Mouse (Mus musculus) limb, embryonic 12.5 days (tissue): ENCODE measurements around the gene Sult2b1. TPM values are rescaled to one million over a fixed set of nuclear protein-coding genes. Genes with fewer than 3 reads are reported as not detected.

ENCODE experiments used
- ATAC-seq: fragments of 200-750 bp; cut with Nextera tagmentation; 2 replicates; pipeline ENCODE4 v1.8.0; 2017; ENCODE audit warnings: low read depth, moderate TSS enrichment; ENCODE audit not compliant: insufficient number of reproducible peaks, insufficient read depth, low FRiP score, low TSS enrichment
- H3K27ac ChIP-seq: fragments of 300-500 bp; sonication (generic); 2 replicates; pipeline ENCODE4 v1.5.1; 2016; ENCODE audit warnings: mild to moderate bottlenecking, moderate library complexity
- H3K27me3 ChIP-seq: fragments of 300-500 bp; sonication (generic); 2 replicates; pipeline ENCODE4 v1.6.1; 2016; ENCODE audit warnings: mild to moderate bottlenecking, moderate library complexity
- H3K36me3 ChIP-seq: fragments of 300-500 bp; sonication (generic); 2 replicates; pipeline ENCODE4 v1.6.1; 2016; ENCODE audit warnings: mild to moderate bottlenecking, moderate library complexity
- H3K4me1 ChIP-seq: fragments of 300-500 bp; sonication (generic); replicated peaks from 2 replicates; pipeline ENCODE4 v1.6.1; 2016
- H3K4me2 ChIP-seq: fragments of 300-500 bp; sonication (generic); 2 replicates; pipeline ENCODE4 v1.6.1; 2016; ENCODE audit warnings: mild to moderate bottlenecking, moderate library complexity
- H3K4me3 ChIP-seq: fragments of 300-500 bp; sonication (generic); replicated peaks from 2 replicates; pipeline ENCODE4 v1.5.1; 2016; ENCODE audit warnings: mild to moderate bottlenecking
- H3K9ac ChIP-seq: fragments of 300-500 bp; sonication (generic); replicated peaks from 2 replicates; pipeline ENCODE4 v1.6.1; 2016; ENCODE audit warnings: mild to moderate bottlenecking, moderate library complexity
- H3K9me3 ChIP-seq: fragments of 300-500 bp; sonication (generic); 2 replicates; pipeline ENCODE4 v1.6.1; 2016; ENCODE audit warnings: mild to moderate bottlenecking, moderate library complexity
- WGBS: fragments of 180-500 bp; shearing (Covaris S2); methylation state at CpG from one replicate; pipeline ENCODE4 v1.1.7; 2016; 5-methylcytosine and 5-hydroxymethylcytosine counted together
- polyA plus RNA-seq: library from polyadenylated mRNA; unstranded; fragments of >200 nt; fragmentation: Nextera tagmentation; extraction: Ambion mirVana; gene quantifications from 2 replicates; pipeline ENCODE4 v1.2.1, GENCODE M21; 2016

Sult2b1 gene
- polyA plus RNA-seq, 1 experiment from 2014 or later, result 1.9 TPM

GRCm38 (mm10) chr7:45800546-45801204 lies 16.2 kb upstream of the Sult2b1 start:
- H3K4me3 ChIP-seq, result peak overlapping the region; percentile 9; the same call in 1 of the 2 replicates

GRCm38 (mm10) chr7:45800001-45800400 lies 15.5 kb upstream of the Sult2b1 start:
- H3K27ac ChIP-seq, result no peak overlapping the region
- no peaks in the 10 kb centered on the region for H3K9me3 ChIP-seq
- no peak for ATAC-seq
- peaks cover 33% of the 10 kb centered on the region for H3K4me1 ChIP-seq
- peaks cover 51% of the 10 kb centered on the region for H3K27me3 ChIP-seq
- no peak overlapping the region for H3K4me3 ChIP-seq
- WGBS, result 37% methylated on average over 7 of the region's 7 CpGs
- no peak overlapping the region for H3K9ac ChIP-seq
- H3K4me2 ChIP-seq, result peak overlapping the region; percentile 37
- peaks cover 50% of the 10 kb centered on the region for H3K36me3 ChIP-seq

More at GRCm38 (mm10) chr7:45800546-45801204, 16.2 kb upstream of the Sult2b1 start:
- ATAC-seq, result no peak
- 16% methylated on average over 23 of the region's 25 CpGs for WGBS
- peaks cover 33% of the 10 kb centered on the region for H3K4me1 ChIP-seq
- H3K27ac ChIP-seq, result no peak overlapping the region
- no peaks in the 10 kb centered on the region for H3K9me3 ChIP-seq
- H3K9ac ChIP-seq, result no peak overlapping the region
- H3K27me3 ChIP-seq, result peaks cover 47% of the 10 kb centered on the region
- peak overlapping the region; percentile 37 for H3K4me2 ChIP-seq
- H3K36me3 ChIP-seq, result peaks cover 43% of the 10 kb centered on the region

DNA sequence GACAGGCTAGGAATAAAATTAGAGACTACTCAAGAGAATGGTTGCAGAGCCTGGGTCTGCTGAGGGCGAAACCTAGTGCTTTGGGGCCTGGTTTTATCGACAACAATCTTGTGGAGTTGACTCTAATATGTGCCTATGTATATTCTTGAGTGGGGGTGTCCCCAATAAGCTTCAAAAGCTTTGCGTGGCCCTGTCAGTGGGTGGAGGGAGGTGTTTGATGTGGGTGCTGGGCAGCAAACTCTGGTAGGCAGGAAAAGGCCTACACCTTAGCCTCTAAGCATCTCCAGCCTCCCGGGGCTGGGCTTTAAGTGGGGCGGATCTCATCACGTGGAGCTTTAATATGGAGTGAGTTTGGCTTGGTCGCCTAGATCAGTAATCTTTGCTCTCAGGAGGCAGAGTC lies 14.5 kb upstream of the Sult2b1 start:
- Histone ChIP-seq H3K36me3 (peaks cover 57% of the 10 kb centered on the region), H3K4me3 (peak overlapping the region; percentile 52), H3K27me3 (peaks cover 52% of the 10 kb centered on the region), H3K27ac (no peak overlapping the region), H3K4me1 (peaks cover 33% of the 10 kb centered on the region), H3K4me2 (peak overlapping the region; percentile 91), H3K9ac (no peak overlapping the region), H3K9me3 (no peaks in the 10 kb centered on the region)
- ATAC-seq, result no peak
- 51% methylated on average over 7 of the region's 7 CpGs for whole genome bisulfite sequencing

GRCm38 (mm10) chr7:45798511-45798836 lies 14.0 kb upstream of the Sult2b1 start:
- Histone ChIP-seq H3K9me3 (no peaks in the 10 kb centered on the region), H3K27me3 (peaks cover 52% of the 10 kb centered on the region), H3K4me1 (peaks cover 33% of the 10 kb centered on the region), H3K4me2 (peak overlapping the region; percentile 91), H3K4me3 (peak overlapping the region; percentile 52), H3K27ac (no peak overlapping the region), H3K36me3 (peaks cover 57% of the 10 kb centered on the region), H3K9ac (peak overlapping the region; percentile 69)
- ATAC-seq, result no peak
- under 1% methylated on average over 19 of the region's 19 CpGs for WGBS

GRCm38 (mm10) chr7:45797661-45798510 lies 13.4 kb upstream of the Sult2b1 start:
- no peak for ATAC-seq
- H3K4me2 ChIP-seq, result peak overlapping the region; percentile 91
- no peaks in the 10 kb centered on the region for H3K9me3 ChIP-seq
- H3K4me1 ChIP-seq, result peaks cover 33% of the 10 kb centered on the region
- peaks cover 57% of the 10 kb centered on the region for H3K36me3 ChIP-seq
- under 1% methylated on average over 58 of the region's 60 CpGs for WGBS
- H3K27me3 ChIP-seq, result peaks cover 52% of the 10 kb centered on the region
- peak overlapping the region; percentile 69 for H3K9ac ChIP-seq
- no peak overlapping the region for H3K27ac ChIP-seq
- H3K4me3 ChIP-seq, result peak overlapping the region; percentile 52

DNA sequence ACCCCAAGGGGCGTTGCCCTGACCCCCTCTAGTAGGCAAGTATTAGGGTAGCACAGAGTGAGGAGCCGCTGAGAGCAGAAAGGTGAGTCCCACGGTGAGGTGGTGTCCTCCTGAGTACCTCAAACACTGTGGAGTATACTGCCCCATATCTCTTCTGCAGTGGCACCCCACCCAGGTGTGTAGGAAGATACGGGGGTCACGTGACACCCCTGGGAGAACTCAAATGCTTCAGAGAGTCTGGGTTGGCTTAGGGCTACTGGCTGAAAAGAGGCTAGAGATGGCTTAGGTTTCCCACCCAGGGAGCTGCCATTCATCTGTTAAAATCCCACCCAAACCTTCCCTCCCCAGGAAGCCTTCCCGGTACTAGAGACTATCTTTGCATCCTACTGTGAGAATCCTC lies 12.5 kb upstream of the Sult2b1 start:
- H3K9me3 ChIP-seq, result no peaks in the 10 kb centered on the region
- H3K4me2 ChIP-seq, result peak overlapping the region; percentile 91; the same call in 1 of the 2 replicates
- no peak overlapping the region for H3K4me3 ChIP-seq
- peak overlapping the region; percentile 34 for H3K9ac ChIP-seq
- no peak for ATAC-seq
- peaks cover 52% of the 10 kb centered on the region for H3K27me3 ChIP-seq
- H3K27ac ChIP-seq, result no peak overlapping the region
- H3K36me3 ChIP-seq, result peaks cover 58% of the 10 kb centered on the region
- WGBS, result 50% methylated on average over 6 of the region's 6 CpGs
- peaks cover 33% of the 10 kb centered on the region for H3K4me1 ChIP-seq

- peaks cover 20% of the 10 kb centered on the region for H3K4me1 ChIP-seq
- no peak overlapping the region for H3K27ac ChIP-seq
- WGBS, result 93% methylated on average over 29 of the region's 29 CpGs
- no peak overlapping the region for H3K4me3 ChIP-seq
- H3K9ac ChIP-seq, result no peak overlapping the region
- no peak overlapping the region for H3K4me2 ChIP-seq
- peaks cover 45% of the 10 kb centered on the region for H3K27me3 ChIP-seq
- peaks cover 3% of the 10 kb centered on the region; the same call in 1 of the 2 replicates for H3K9me3 ChIP-seq
- ATAC-seq, result no peak
- peaks cover 70% of the 10 kb centered on the region for H3K36me3 ChIP-seq
Observed at GRCm38 (mm10) chr7:45794971-45795370, 10.5 kb upstream of the Sult2b1 start.

GRCm38 (mm10) chr7:45793969-45794585 lies 9.6 kb upstream of the Sult2b1 start:
- Histone ChIP-seq H3K9me3 (peaks cover 4% of the 10 kb centered on the region; the same call in 1 of the 2 replicates), H3K4me3 (no peak overlapping the region), H3K9ac (no peak overlapping the region), H3K4me1 (peaks cover 19% of the 10 kb centered on the region), H3K36me3 (peaks cover 79% of the 10 kb centered on the region), H3K27me3 (peaks cover 40% of the 10 kb centered on the region), H3K27ac (no peak overlapping the region), H3K4me2 (no peak overlapping the region)
- ATAC-seq, result no peak
- WGBS, result 86% methylated on average over 44 of the region's 44 CpGs

GRCm38 (mm10) chr7:45793240-45793639 lies 8.8 kb upstream of the Sult2b1 start:
- Histone ChIP-seq H3K36me3 (peaks cover 87% of the 10 kb centered on the region), H3K27ac (no peak overlapping the region), H3K9me3 (peaks cover 4% of the 10 kb centered on the region; the same call in 1 of the 2 replicates), H3K4me3 (no peak overlapping the region), H3K4me1 (peaks cover 12% of the 10 kb centered on the region), H3K27me3 (peaks cover 31% of the 10 kb centered on the region), H3K9ac (no peak overlapping the region), H3K4me2 (no peak overlapping the region)
- ATAC-seq, result no peak
- 80% methylated on average over 24 of the region's 24 CpGs for WGBS

DNA sequence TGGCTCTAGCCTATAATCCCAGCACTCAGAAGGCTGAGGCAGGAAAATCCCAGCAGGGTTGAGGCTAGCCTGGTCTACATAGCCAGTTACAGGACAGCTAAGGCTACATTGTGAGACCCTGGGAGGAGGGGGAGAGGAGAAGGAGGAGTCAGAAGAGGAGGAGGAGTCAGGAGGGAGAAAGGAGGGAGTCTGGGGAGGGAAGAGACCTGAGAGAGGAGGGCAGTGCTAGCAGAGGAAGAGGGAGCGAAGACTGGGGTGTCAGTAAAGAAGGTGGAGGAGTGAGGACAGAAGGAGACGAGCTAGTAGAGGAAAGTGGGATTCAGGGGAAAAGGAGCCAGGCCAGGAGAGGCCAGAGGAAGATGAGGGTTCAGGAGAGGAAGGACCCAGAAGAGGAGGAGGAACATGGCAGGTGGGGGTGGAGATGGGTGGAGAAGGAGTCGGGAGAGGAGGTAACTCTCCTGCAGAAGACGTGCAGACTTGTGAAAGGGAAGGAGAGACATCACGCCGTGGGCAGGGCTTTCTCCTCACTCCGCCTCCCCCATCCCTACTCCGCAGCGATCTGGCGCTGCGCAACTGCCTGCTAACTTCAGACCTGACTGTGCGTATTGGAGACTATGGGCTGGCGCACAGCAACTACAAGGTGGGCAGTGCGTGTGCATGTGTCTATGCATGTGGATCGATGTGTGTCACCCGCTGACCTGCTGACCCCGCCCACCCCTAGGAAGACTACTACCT lies 7.5 kb upstream of the Sult2b1 start:
- Histone ChIP-seq H3K4me1 (peaks cover 7% of the 10 kb centered on the region), H3K9ac (no peak overlapping the region), H3K4me3 (no peak overlapping the region), H3K36me3 (peaks cover 96% of the 10 kb centered on the region), H3K27me3 (peaks cover 18% of the 10 kb centered on the region), H3K9me3 (peaks cover 4% of the 10 kb centered on the region; the same call in 1 of the 2 replicates), H3K4me2 (no peak overlapping the region), H3K27ac (no peak overlapping the region)
- WGBS, result 78% methylated on average over 17 of the region's 17 CpGs
- ATAC-seq, result no peak
